Mouse (Mus musculus) embryo, embryonic 10 days (tissue): ENCODE measurements at regions not wholly inside any gene's neighbourhood (a gene's known extent, or its start where the extent isn't known, plus 50 kb on each side); places are given as distances from the start of the nearest gene placed in this dataset.
"Not testable (repeated sequence)": the region's sequence is repeated elsewhere in the genome, so short reads cannot be mapped to it uniquely, and the experiment has no call there.

Experiments used
- DNase-seq: peaks from one replicate; pipeline ENCODE4 v3.0.0-alpha.2; 2015; ENCODE audit warnings: low spot score

DNA sequence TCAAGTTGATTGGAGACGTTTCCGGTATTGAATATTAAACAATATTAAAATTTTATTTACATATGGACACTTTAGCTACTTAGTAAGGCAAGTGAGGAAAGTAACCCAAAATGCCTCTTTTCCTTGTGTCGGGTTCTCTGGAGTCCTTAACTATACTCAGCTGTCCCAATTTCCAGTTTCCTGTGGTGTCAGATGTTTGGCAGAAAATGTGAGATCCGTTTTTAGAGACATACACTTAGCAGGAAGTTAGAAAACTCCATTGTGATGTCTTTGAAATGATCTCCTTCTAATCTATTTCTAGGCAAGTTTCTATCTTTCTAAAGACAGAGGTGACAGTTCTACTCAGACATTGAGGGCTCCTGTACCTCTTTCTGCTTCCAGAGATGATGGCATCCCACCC, 168.9 kb upstream of the Plcxd3 start:
- DNase-seq, result no peak

DNA sequence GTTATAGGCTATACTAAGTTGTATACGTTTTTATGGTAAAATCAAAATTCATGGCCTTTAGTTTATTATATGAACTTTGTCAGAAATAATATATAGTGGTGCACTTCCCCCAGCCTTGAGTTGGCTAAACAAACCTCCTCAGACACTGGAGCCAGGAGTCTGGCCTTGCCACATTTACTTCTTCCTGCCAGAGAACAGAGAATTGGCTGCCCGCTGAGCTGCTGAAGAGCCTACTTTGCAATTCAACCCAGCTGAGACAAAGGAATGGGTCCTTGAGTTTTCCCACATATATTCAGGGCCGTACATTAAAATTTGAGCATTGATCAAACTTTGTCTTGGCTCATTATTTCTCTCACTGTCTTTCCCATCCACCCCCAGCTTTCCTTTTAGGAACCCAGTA, 161.9 kb upstream of the Plcxd3 start:
- no peak for DNase-seq

DNA sequence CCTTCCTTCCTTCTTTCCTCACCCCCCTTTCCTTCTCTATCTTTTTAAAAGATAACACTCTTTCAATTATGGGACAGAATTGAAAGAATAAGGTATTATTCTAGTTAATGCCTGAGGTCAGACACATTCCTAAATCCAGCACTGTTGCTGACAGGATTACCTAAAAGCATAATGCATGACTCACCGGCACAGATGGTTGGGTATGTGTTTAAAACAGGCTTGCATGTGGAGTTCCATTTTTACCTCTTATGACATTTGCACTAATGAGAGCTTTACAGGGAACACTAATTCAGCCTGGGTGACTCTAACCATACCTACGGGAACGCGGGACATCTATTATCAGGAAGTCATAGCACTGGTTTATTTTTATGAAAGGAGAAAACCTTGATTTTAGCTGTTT, 156.2 kb upstream of the Plcxd3 start:
- no peak for DNase-seq

DNA sequence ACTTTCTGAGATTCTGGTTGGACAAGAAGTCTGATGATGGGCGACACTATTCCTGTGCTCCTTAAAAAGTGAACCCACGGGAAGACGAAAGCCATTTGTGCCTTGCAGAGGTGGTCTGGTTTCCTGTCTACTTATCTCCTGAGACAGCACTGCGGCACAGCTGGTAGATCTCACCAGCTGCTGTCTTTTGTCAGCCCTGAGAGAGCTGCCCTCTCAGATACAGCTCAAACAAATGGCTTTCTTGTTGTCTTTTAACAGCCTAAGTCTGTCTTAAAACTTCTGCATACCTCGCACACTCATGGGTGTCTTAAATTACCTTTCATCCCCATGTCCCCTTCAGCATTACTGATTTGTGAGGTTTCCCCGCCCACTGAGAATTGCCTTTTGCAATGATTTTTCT, 147.2 kb upstream of the Plcxd3 start:
- DNase-seq, result peak; percentile 32

DNA sequence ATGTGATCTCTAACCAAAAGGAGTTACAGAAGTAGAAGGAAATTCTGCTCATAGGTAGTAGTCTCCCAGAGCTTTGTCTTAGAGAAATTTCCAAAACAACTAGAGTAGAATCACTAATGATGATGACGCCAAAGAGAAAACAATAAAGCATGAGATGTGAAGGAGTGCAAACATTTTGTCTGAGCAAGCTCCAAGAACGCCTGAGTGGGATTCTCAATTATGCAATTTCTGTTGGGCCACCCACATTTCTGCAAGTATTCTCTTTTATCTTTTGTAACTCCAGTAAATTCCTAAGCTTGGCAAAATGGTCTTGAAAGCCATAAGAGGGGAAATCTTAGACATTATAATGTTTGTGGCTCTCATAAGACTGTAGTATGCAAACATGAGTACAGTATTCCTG, 134.6 kb upstream of the Plcxd3 start:
- DNase-seq, result no peak

DNA sequence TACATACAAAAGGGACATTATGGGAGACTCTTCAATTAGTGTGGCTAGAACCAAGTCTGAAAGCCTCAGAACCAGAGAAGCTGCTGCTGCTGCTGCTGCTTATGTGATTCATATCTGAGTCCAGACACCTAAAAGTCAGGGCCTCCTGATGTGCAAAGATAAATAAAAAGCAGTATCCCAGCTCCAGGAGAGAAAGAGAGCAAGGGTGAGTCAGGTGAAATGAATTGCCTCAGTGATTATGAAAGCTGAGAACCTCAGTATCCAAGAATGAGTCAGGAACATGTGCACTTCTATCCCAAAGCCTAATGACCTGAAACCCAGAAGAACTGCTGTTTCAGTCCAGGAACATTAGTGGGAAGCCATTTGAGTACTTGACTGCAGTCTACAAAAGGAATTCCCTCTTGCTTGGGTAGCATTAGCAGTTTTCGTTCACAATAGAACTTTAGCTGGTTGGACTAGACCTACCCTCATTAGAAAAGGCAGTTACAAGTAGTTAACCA, 127.6 kb upstream of the Plcxd3 start:
- DNase-seq, result no peak

DNA sequence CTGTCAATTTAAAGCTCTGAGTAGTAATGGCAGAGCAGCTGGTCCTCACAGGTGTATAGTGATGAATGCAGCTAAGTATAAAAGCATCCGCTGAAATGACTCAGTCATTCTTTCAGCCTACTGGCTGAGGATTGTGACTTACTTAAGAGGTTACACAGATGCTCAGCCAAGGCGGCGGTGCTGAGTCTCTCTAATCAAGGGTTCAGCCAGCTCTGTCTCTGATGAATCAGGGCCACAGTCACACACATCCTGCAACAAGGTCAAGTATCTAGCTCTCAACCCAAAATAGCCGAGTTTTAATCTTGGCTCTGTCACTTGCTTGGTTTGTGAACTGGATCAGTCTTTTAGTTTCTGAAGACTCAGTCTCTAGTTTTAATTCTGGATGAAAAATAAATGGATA, 110.7 kb upstream of the Plcxd3 start:
- DNase-seq, result no peak

DNA sequence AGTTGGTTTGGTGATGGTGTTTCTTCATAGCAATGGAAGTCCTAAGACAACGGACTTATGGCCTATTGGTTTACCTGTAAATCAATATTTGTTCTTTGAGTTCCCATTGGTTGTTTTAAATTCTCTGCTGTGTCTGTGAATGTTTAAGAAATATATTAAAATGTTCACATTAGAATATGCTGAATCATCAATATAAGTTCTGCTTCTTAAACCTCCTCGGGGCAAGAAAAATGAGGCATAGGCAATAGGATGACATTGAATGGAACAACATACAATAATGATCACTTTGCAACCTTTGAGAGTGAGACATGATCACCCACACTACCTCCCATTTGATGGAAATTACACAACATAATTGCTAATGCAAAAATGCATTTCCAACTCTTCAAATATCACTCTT, 105.5 kb upstream of the Plcxd3 start:
- DNase-seq, result no peak

DNA sequence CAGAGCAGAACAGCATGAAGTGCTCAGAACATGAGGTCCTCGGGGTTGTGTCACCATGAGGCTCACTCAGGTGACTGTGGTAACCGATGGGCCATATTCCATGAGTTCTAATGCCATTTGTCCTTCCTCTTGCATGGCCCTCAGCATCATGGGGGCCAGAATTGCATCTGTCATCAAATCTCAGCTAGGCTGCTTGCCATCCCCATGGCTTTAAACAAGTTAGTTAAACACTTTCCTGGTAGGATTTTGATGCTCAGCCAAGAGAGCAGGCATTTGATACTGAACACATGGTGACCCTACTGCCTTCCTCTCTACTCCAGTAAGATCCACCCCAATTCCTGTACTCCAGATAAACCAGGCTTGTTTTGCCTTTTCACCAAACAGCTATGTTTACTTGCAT, 98.3 kb upstream of the Plcxd3 start:
- no peak for DNase-seq

DNA sequence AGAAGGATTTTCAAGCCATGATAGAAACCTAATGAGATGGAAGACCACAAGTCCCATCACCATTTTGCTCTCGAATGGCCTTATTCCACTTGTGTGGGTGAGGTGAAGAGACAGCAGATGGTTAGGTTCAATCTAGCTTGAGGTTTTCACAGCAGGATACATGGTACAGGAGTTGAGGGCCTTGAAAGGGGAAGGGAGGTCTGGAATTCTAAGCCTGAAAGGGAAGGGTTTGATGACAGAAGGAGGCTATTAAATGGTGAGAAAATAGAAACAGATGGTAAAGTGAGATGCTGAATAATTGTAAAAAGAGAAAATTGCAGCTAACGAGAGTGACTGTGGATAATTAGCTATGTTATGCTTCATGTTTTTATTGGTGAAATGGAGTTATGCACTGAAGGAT, 67.8 kb upstream of the Plcxd3 start:
- DNase-seq, result no peak

DNA sequence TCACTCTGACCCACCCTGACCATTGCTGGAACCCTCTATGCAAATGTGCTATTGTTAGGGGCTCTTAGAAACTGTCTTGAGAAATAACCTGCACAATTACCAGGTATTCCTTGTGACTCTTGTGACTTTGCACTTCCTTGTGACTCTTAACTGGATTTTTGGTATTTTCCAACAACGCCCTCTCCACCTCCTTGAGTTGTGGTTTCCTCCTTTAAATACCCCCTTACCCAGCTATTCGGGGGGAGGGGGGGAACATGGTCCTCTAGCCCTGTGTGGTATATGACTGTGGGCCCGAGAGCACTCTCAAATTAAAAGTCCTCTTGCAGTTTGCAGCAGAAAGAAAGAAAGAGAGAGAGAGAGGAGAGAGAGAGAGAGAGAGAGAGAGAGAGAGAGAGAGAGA, 61.6 kb upstream of the Plcxd3 start:
- DNase-seq, result not testable (repeated sequence)

DNA sequence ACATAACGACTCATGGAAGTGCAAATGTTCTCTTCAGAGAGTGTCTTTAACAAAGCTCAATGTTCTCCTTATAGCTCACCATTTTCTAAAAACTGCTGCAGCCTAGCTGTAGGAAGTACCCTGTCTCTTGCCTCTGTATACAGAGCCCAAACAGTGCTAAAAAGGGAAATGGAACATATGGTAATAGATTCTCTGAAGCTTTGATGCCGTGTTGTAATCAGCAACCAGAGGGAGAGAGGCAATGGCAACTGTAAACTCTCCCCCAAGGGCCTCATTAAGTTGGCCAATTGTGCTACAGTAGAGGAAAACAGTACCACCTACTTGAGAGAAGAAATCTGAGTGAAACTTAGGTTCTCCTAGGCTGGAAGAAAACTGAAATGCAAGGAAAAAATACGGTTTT, 59.4 kb upstream of the Plcxd3 start:
- DNase-seq, result no peak
